Mouse (Mus musculus) urinary bladder, postnatal 36 days (tissue): ENCODE data around the gene Nudt6.
A peak's percentile ranks its signal among the peaks of the same experiment; 100 is the strongest.

Experiments used
- DNase-seq, 2 experiments: peaks; one replicate each; pipeline ENCODE4 v3.0.0; 2022; ENCODE audit warnings: low spot score in 2 of 2, mixed read lengths in 1 of 2

The Nudt6 gene

DNA sequence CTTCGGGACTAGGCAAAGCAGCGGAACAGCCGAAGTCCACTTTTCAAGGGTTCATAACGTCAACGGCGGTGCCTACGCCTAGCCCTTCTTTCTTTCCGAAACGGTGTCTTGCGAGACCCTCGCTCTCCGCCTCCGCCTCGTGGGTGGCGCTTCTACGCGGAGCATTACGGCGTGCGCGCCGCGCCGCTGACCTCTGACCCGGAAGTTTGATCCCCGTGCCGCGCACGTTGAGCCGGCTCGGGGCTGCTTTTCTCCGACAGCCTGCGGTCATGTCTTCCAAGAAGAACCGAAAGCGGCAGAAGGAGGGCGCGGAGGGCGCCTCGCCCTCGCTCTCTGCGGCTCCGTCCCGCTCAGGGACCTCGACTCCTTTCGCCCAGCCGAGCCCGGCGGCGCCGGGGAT, at the start of gene Nudt6:
Gene Nudt6, minus strand, starts transcription at position 140 of the 400 bp plus-strand sequence.
- DNase-seq, result peak; percentile 87 to 90

DNA sequence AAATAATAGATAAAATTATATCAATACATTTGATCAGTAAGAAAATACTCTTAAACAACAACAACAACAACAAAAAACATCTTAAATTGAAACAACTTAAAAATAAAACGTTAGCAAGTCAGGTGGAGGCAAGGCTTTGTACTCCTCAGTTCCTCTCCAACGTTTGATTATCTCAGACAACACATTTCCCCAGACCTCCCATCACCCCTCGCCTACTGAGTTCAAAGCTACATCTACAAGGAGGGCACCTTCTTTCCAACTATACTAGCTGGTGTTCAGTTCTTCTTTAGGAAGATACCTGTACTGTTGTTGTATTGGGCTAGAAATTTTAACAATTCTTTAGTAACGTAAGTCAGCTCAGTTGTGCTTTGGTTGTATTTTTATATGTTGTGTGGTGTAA, 49.3 kb upstream of the Nudt6 start:
- DNase-seq, result no peak

DNA sequence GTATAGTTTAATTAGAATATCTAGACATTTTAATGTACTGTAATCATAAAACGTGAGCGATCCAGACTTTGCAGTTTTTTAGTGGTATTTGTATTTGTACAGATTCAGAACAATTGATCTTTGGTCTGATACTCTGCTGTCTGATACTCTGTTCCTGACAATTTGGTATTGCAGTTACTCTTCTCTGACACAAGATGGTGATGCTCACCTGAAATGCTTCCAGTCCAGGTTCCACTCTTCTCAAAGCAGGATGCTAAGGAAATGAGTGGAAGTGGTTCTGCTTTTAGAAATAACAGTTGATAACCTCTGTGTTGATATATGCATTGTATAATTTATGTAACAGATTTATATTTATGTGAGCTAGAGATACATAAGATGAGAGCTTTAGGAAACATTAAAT, 48.2 kb upstream of the Nudt6 start:
- DNase-seq, result no peak

DNA sequence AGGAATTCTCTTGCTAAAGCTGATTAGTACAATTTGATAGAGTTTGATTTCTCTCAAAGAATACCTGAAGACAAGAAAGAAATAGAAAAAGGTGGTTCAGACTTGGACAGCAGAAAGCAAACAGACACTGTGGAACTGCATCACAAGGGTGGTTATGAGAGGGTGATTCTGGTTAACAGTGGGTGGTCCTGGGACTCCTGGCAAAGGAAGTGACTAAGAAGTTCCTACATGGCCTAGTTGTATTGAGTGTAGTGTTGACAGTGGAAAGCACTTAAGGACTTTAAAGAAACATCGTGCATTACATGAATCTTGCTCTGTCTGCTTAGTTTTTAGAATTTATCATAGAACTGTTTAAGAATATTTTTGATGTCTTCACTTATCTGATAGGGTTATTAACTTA, 36.0 kb upstream of the Nudt6 start:
- no peak for DNase-seq

DNA sequence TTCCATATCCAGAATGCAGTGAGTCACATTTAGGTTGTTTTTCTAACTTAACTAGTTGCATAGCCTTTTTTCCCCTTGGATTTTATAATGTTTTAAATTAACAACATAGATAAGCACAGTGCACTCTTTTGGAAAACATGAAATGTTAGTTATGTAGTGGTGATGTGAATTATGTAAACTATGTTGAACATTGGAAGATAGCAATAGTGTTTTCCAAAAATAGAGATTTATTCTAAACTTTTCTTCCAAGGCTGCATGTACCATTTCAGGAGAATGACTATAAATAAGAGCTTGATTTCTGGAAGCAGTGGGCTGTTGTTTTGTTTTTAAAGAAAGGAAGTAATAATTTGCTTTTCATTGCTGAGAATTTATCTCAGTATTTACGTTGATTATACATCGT, 23.4 kb upstream of the Nudt6 start:
- no peak for DNase-seq

DNA sequence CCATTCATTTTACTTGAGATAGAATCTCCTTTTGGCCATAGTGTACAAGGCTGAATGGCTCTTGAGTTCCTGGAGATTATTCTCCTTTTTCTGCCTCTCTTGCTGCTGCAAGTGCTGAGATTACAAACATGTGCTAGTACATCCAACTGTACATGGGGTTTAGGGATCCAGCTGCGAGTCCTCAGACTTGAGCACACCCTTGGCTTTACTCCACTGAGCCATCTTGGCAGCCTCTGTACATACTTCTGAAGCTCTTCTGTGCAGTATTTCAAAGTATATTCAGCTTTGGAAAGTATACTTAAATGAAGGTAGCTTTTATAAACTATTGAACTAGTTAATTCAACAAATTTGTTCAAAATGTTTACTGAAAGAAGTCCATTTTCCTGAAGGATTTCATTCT, 19.8 kb upstream of the Nudt6 start:
- peak; percentile 18 to 19 for DNase-seq

DNA sequence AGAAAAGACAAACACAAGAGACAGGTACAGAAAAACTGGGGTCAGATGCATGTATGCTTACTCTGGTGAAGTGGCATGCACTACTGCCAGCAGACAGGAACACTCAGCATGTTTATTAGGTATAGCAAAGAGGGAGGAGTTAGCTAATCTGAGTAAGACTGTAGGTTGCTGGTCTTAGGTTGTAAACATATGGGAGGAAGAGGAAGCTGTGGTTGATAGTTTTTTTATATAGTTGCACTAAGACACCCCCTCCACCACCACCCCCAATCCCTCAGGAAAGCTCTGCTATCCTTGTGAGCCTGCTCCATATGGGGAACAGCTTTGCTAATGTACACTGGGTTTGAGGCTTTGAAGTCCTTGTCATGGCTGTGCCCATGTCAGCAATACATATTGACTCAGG, 10.3 kb upstream of the Nudt6 start:
- DNase-seq, result no peak

DNA sequence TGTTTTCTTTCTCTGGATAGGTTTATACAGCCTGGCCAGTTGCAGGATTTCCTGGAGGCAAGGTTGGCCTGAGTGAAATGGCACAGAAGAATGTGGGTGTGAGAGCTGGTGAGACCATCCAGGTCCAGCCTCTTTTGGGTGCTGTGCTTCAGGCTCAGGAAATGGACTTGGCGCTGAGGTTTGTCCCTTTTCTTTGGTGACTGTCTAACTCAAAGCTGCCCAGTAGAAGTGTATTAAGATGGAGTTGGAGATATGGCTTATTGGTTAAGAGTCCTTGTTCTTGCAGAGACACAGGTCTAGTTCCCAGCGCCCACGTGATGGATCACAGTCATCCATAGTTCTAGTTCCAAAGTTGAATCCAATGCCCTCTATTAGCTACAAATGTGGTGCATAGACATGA, 6.1 kb upstream of the Nudt6 start:
- no peak for DNase-seq

DNA sequence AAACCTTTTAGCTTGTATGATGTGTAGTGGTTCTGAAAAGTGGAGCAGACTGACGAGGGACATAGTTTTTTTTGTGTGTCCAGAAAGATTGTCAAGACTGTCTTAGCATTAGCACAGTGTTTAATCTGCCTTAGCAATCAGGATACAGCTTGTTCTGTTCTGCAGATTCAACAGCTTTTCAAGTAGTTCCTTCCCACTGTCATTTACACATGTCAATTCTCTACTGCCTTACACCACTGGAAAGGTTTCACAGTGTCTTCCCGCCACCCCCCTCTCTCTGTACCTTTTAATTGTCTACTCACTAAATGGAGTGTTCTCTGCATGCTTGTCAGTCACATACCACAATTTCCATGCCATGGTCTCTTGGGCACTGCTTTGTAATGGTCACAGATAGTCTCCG, 1.2 kb upstream of the Nudt6 start:
- no peak for DNase-seq

DNA sequence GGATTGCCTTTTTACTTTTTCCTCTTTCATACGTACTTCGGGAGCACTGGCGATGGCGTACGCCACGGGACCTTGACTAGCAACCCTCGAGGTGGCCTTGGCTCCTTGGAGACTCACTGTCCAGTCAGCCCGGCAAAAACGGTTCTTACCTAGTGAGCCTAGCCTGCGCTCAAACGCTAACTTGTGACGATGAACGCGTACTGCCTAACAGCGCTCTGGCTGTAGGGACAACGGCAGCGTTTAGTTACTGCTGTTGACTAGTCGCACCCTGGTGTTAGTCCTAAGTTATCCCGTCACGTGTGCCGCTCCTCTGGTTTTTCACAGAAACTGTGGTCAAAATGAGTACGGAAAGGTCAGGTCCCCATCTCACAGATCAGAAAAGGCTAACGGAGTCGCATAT, 630 bp upstream of the Nudt6 start:
- DNase-seq, result no peak

DNA sequence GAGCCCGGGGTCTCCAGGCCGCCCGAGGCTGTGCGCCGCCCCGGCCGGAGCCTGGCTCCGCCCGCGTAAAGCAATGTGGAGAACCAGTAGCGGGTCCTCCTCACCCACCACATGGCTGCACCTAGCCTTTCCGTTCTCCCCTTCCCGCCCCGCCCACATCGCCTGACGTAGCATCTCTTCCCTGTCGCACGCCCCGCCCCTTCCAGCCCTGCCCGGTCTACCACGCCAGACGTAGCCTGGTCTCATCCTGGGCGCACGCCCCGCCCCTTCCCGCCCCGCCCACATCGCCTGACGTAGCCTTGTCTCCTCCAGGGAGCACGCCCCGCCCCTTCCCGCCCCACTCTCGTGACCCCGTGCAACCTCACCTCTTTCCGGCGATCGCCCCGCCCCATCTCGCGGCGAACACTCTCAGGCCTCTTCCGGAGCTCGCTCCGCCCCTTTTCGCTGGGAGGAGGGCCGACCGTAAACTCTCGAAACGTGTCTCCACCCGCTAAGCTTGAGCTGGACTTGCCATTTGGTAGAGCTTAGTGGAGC, 486 bp downstream of the Nudt6 start, which contains the start of gene Spata5:
Gene Spata5, plus strand, starts transcription at position 439 of the 534 bp plus-strand sequence.
- DNase-seq, result peak; percentile 90 to 98

DNA sequence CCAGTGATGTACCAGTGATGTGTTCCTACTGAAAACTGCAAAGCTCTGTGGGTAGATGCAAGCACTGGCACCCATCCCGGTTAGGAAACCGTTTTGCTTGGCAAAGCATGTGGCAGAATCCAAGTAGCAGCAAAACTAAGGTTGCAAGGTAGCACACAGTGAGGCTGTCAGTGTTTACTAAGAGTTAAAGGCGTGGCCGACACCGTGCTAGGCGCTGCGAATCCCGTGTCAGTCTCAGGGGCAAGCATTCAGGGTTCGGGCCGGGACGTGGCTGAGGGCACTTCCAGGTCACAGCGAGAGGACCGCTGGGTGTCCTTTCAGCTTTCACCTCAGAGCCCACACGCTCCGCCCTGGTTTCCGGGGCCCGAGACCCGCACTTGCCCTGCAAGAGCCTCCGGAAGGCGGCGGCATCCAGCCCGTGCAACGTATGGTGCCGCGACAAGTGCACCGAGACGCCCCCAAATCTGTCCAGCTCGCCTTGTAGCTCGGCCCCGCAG, 1.0 kb downstream of the Nudt6 start:
- DNase-seq, result peak in 1 of 2 experiments; percentile 65

DNA sequence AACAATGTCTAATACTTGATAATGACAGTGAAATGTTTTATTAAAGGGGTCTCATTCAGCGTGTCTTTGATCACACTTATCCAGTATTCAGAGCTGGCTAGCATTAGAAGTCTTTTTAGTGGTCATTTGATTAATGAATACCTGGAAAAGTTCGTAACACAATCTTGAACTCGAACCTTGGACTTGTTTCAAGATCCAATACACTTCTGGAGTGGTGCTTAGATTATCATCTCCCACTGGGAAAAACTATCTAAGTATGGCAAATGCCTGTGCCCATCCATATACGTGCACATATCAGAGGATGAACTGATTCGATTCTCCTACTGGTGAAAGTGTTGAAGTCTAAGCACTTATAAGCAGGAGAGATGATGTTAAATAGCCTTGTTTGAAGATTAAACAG, 1.7 kb downstream of the Nudt6 start:
- DNase-seq, result no peak

DNA sequence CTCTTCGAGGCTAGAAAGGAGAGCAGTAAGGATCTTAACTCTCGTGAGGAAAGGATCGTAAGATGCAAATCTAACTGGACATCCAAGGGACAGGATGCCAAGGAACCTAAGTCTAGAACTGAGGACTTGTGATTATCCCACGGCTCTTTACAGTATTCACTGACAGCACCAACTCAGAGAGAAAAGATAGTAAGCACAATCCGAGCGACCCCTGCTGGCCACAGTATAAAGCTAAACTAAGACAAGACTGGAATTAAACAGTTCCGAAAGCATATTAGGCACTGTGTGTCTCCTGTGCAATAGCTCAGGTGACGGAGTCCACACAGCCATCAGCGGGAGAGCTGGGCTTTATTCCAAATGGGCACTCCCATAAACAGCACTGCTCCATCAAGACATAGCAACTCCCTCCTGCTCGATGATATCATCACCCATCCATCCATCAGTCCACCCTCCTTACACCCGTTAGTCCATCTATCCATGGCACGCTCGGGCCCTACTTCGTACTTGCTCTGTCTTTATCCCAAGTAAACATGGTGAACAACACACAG, 5.5 kb downstream of the Nudt6 start:
- DNase-seq, result peak; percentile 57 to 77

DNA sequence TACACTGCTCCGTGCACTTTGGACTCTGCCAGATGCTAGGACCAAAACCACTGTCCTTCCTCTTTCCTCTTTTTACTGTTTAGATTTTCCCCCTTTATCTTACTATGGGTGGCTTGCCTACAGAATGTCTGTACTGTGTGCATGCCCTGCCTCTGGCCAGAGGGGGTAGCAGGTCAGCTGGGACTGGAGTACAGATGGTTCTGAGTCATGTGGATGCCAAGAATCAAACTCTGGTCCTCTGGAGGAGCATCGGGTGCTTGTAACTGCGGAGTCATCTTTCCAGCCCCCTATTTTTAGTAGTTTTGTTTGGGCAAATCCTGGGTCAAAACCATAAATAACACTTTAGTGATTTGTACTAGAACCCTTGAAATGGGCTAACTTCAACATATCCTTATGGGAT, 6.6 kb downstream of the Nudt6 start:
- DNase-seq, result no peak

DNA sequence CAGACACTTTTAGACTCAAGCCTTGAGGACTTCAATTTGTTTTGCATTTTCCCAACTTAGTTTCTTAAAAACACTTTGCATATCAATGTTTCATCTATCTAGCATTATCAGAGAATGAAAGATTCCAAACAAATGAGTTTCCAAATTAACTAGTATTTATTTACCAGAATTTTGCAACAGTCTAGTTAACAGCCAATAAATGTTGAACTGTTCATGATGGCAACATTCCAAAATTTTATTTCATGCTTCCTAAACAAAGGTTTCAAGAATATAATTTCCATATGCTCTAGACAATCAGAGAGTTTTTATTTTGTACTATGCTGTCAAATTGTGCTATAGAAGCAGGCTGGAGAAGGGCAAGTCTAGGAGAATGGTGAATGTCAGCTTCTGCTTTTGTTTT, 12.4 kb downstream of the Nudt6 start:
- no peak for DNase-seq

DNA sequence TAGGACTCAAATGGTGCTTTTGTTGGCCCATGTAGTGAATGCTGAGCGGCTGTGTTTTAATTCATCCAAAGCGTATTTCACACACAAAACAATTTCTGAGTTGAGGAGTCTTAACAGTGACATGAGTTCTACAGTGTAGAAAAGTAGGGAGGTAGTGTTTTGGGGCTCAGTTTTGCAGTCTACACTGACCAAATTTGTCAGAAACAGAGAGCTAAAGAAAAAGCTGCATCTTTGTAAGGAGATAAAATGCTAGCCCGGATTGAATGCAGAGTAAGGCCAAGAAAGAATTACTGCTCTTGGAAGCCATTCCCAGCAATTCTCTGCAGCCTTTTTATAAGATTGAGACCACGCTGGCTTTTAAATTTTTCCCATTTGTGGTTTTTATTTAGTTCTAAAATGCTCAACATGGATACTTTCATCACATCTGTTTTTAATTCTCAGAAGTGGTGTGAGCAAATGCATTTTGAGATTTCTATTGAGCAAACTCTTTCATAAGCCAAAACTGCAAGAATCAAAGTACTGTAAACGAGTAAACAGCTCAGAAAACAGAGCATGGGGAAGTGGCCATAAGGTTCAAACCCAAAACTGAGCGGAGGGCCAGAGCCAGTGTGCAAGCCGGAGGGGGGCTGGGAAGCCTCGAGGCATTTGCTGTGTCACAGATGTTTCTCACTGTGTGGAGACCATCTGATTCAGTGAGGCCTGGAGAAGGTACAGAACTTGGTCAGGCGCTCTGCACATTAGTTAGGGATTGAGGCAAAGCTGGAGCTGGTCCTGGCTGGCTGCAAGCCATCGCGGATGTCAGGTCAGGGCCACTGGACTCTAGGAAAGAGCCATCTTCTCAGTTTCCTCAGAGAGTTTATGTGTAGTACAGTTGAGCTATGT, 18.0 kb downstream of the Nudt6 start:
- DNase-seq, result peak; percentile 16 to 68

DNA sequence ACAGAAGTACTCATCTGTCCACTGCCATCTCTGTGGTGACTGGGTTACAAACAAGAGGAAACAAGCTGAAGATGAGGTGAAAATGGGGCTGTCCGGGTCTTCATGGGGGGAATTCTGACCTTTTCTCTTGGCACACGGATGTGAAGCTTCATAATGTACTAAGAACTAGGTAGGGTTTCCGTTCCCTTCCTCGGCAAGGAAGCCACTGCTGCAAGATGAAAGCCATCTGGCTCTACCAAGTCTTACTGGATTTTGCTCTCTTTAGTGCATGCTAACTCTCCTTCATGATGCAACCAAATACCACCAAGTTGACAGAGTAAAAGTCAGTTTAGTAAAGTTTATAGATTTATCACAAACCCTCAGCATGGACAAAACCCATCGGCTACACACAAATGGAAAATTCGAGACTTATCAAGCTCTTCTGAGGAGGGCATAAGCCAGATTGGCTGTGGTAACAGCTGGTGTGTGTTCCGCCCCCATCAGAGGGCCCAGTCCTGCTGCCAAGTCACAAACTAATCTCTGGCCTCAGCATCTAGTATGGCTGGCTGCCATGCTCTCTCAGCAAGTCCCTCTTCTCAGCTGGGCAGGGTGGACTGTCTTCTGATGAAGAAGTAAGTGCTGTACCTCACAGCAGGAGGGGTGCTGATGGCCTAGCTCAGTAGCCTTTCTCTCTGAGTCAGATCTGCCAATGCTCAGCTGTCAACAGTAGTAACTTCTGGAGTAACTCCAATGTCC, 21.2 kb downstream of the Nudt6 start:
- DNase-seq, result peak; percentile 29 to 73

DNA sequence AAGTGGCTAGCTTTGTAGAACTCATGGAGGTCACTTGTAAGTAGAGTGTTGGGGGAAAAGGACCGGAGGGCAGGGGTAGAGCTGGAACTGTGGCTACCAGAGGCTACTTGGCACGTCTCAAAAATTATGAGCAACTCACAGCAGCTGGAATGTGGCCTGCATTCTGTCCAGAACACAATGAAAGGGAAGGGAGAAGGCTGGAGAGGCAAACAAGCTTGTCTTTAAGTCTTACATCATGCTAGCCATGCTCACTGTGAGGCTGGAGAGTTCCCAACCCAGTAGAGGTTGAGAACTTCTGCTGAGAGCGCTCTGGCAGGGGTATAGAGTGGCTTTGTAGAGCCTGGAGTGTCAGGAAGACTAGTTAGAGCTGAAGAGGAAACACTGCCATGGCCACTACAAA, 22.4 kb downstream of the Nudt6 start:
- no peak for DNase-seq

DNA sequence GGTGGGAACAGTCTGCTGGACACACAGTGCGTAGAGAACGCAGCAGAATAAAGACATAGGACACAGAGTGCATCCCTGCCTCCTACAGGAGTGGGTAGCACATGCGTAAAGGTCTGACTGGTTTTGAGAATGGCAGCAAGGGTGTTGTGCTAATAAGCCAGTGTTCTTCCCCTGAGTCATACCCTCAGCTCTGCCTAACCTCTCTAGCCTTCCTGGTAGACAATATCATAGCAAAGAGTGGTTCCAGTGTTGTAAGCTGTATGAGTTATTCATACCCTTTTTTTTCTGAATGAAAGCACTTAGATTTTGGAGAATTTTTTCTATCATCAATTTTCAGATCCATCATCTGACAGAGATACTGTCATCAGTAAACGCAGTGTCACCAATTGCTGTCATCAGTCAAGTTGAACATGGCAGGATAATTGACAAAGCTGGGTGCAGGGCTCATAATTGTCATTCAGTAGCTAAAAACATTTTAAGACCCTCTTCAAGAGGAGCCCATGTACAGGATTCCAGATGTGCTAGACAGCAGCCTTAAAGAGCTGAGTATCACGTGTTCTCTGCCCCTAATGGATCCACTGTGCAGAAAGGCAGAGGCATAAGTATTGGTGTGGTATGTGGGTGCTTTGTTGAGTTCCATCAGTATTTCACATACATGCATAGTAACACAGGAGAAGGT, 22.9 kb downstream of the Nudt6 start:
- DNase-seq, result no peak

DNA sequence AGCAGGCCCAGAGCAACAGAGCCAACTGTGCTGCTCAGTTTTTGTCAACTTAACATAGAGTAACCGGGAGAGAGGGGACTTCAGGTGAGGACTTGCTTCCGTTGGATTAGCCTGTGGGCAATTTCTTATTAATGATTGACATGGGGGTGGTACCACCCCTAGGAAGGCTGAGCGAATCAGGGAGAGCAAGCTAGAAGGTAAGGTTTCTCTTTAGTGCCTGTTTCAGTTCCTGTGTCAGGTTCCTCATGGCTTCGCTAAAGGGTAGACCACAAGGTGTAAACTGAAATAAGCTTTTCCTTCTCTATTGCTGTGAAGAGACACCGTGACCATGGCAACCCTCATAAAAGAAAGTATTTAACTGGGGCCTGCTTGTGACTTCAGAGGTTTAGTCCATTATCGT, 32.7 kb downstream of the Nudt6 start:
- no peak for DNase-seq
